Mouse (Mus musculus) bone marrow, adult 2 months (tissue): ENCODE data around the gene Ppan.

Experiments
- CTCF ChIP-seq: fragments of 200-500 bp; IDR thresholded peaks from 2 replicates; pipeline ENCODE4 v1.5.1; 2011; ENCODE audit warnings: low read length, control low read depth; ENCODE audit not compliant: control insufficient read depth, insufficient read depth
- POLR2A ChIP-seq: fragments of 200-500 bp; IDR thresholded peaks from 2 replicates; pipeline ENCODE4 v1.6.1; 2011; ENCODE audit warnings: low read depth, mild to moderate bottlenecking, control low read depth, low read length, borderline replicate concordance; ENCODE audit not compliant: control insufficient read depth

DNA sequence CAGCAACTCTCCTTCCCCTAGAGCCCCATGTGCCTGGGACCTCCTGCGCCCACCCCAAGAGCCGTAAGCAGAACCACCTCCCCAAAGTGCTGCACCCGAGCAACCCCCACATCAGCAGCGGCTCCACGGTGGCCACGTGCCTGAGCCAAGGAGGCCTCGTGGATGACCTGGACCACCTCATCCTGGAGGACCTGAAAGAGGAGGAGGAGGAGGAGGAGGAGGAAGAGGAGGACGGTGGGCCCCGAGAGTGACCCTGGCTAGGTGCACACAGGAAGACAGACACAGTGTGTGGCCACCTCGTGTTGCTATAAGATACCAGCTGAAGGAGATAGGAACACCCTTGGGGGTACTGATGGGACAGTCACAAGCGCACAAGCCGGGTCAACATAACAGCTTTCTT, 14.5 kb upstream of the Ppan start:
- TF ChIP-seq POLR2A (no peak), CTCF (no peak)
